Mouse (Mus musculus) liver (tissue): ENCODE data around the gene Adgrl1.

Source experiments
- DNase-seq: peaks from one replicate; pipeline ENCODE4 v3.0.0-alpha.2; 2020; ENCODE audit warnings: mixed read lengths

Adgrl1 gene

GRCm38 (mm10) chr8:83899363-83900252, at the start of gene Adgrl1:
TSS of gene Adgrl1 (plus strand) at chr8:83900105.
- peak; percentile 81 for DNase-seq

- DNase-seq = no peak
Observed at GRCm38 (mm10) chr8:83852329-83852728, 47.6 kb upstream of the Adgrl1 start.

GRCm38 (mm10) chr8:83853323-83854050, 46.4 kb upstream of the Adgrl1 start:
- DNase-seq = no peak

GRCm38 (mm10) chr8:83856486-83857065, 43.3 kb upstream of the Adgrl1 start:
- no peak for DNase-seq

- peak; percentile 13 for DNase-seq
Observed at GRCm38 (mm10) chr8:83862439-83863268, 37.3 kb upstream of the Adgrl1 start.

GRCm38 (mm10) chr8:83874881-83875655, 24.8 kb upstream of the Adgrl1 start:
- DNase-seq = peak; percentile 58

GRCm38 (mm10) chr8:83875656-83876040, 24.3 kb upstream of the Adgrl1 start:
- no peak for DNase-seq

- no peak for DNase-seq
Observed at GRCm38 (mm10) chr8:83876080-83876837, 23.6 kb upstream of the Adgrl1 start.

- DNase-seq = peak; percentile 18
Observed at GRCm38 (mm10) chr8:83876838-83877223, 23.1 kb upstream of the Adgrl1 start.

GRCm38 (mm10) chr8:83888409-83888808, 11.5 kb upstream of the Adgrl1 start:
- no peak for DNase-seq

GRCm38 (mm10) chr8:83892061-83892460, 7.8 kb upstream of the Adgrl1 start:
- DNase-seq = no peak

- peak; percentile 79 for DNase-seq
Observed at GRCm38 (mm10) chr8:83893915-83894314, 6.0 kb upstream of the Adgrl1 start.

- DNase-seq = peak; percentile 32
Observed at GRCm38 (mm10) chr8:83895894-83896293, 4.0 kb upstream of the Adgrl1 start.

GRCm38 (mm10) chr8:83896461-83896860, 3.4 kb upstream of the Adgrl1 start:
- no peak for DNase-seq

GRCm38 (mm10) chr8:83897211-83897610, 2.7 kb upstream of the Adgrl1 start:
- peak; percentile 35 for DNase-seq

GRCm38 (mm10) chr8:83898456-83898855, 1.4 kb upstream of the Adgrl1 start:
- DNase-seq = no peak

GRCm38 (mm10) chr8:83898985-83899362, 931 bp upstream of the Adgrl1 start:
- peak; percentile 40 for DNase-seq

- peak; percentile 27 for DNase-seq
Observed at GRCm38 (mm10) chr8:83900266-83900956, 506 bp downstream of the Adgrl1 start.

- DNase-seq = no peak
Observed at GRCm38 (mm10) chr8:83900957-83901270, 1.0 kb downstream of the Adgrl1 start.
